Mouse (Mus musculus) heart, adult 2 months (tissue): ENCODE results near the gene Cenpx.

Experiments
- CTCF ChIP-seq: fragments of 200-600 bp; IDR thresholded peaks from 2 replicates; pipeline ENCODE4 v1.8.1; 2022; ENCODE audit warnings: antibody characterized with exemption, mild to moderate bottlenecking, moderate library complexity
- EP300 ChIP-seq: fragments of 200-500 bp; IDR thresholded peaks from 2 replicates; pipeline ENCODE4 v1.6.1; 2011; ENCODE audit warnings: low read depth, low read length, control low read depth; ENCODE audit not compliant: insufficient read depth

DNA sequence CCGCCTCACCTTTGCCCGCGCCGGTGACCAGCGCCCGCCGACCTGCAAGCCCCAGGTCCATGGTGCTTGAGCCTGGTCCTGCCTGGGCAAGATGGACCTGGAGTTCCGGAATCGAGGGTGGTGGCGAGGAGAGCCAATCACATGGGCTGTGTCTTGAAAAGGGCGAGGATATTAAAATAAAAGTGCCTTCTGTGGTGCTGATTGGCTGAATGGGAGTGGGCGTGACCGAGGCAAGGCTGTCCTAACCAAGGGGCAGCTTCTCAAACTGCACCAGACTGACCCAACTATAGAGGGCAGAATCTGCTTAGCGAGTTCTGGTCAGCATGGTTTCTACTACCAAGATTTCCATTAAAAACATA is 13.6 kb upstream of the Cenpx start, which contains the start of gene Dcxr:
- TF ChIP-seq CTCF, result peak; percentile 74
- 0 out of 2 replicates have a peak, but pooled peaks have one; percentile 41 for TF ChIP-seq EP300
